Mouse (Mus musculus) CD4-positive naive resting alpha-beta T cell, adult 76 days (primary cell): ENCODE results near the gene Ice2. TPM values are rescaled to one million over a fixed set of nuclear protein-coding genes. Genes with fewer than 3 reads are reported as not detected.

Experiments used
- total RNA-seq: library from RNA; stranded (reverse); gene quantifications from one replicate; pipeline ENCODE4 v1.2.4, GENCODE M21; 2023

The Ice2 gene
- total RNA-seq, result 12.4 TPM

GRCm38 (mm10) chr9:69397760-69398452 lies at the start of gene Ice2:
Gene Ice2 (plus strand): TSS chr9:69397906.

GRCm38 (mm10) chr9:69453066-69453900 lies 55.6 kb downstream of the Ice2 start, which contains the start of gene Anxa2:
Gene Anxa2 (plus strand): TSS chr9:69453620.

Other genes starting within 250 kb of the Ice2 start
- 13.3 TPM for gene Anxa2, start 55.7 kb downstream of the Ice2 start, total RNA-seq